ENCODE assay signal across 1 mouse cellular context in the genomic region with DNA sequence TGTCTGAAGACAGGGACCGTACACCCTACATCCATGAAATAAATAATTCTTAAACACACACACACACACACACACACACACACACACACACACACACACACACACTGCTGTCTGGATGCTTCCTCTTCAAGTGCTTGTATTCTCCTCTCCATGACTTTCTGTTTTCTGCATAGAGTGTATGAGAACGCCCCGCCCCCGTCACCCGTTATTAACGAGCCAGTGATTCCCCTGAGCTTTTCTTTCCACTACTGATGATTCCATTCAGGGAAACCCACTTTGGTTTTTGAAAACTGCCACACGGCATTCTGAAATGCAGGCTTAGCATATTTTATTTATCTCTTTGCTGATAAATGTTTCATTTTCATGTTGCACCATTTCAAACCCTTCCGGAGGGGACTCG.
TF ChIP-seq lines count a peak whose summit lies in the region.

No protein-coding gene starts in this region.

TF ChIP-seq in CH12.LX, 34 proteins besides CTCF, POLR2A, EP300 and RAD21 (continued from another document):
- TF ChIP-seq BHLHE40 (IDR thresholded peaks at IDR 0.05; ENCODE audit: low read depth, low read length) (no peak), NELFE (IDR thresholded peaks at IDR 0.05; ENCODE audit: low read depth, low read length) (no peak), SIN3A (IDR thresholded peaks at IDR 0.05; ENCODE audit: low read length) (no peak), JUND (conservative IDR thresholded peaks at IDR 0.05; ENCODE audit: low read depth, low read length) (no peak), ETS1 (conservative IDR thresholded peaks at IDR 0.05; ENCODE audit: low read depth, low read length) (no peak), TBP (conservative IDR thresholded peaks at IDR 0.05; ENCODE audit: low read depth, low read length) (no peak), MYC (IDR thresholded peaks at IDR 0.05; ENCODE audit: low read depth, low read length) (no peak), CHD1 (IDR thresholded peaks at IDR 0.05; ENCODE audit: low read depth, low read length) (no peak), HCFC1 (IDR thresholded peaks at IDR 0.05; ENCODE audit: low read depth, low read length) (no peak), CHD2 (IDR thresholded peaks at IDR 0.05; ENCODE audit: low read length) (no peak)
TF ChIP-seq in CH12.LX: peak in this region for 0.
